1 mouse cellular context compared by ENCODE assay signal in the genomic region with DNA sequence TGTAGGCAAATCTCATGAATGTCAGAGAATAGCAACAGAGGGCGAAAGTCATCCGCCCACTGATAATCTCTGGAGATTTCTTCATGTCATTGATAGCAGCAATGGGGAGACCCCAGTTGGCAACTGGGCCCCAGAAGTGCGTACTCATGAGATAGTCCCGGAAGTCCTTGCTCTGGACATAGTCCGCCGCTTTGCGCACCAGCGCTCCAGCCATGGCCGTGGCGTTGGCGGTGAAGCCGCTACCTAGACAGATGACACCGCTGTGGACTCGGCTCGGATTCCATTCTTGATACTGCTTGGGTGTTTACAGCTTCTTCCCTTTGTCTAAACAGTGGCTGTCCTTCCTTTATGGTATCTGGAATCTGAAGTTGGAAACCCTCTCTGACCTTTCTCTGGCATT. TPM values are rescaled to one million over a fixed set of nuclear protein-coding genes. Genes with fewer than 3 reads are reported as not detected.
"Had no signal": no experiment of that assay in that cellular context is flagged by ENCODE, and none has a peak within 500 bp of the region (broad histone marks: within the 10 kb centered on the region; RNA-seq: fewer than 3 reads in every experiment).

No protein-coding gene starts in this region.

RNA-seq across cellular contexts. Expression of a gene that starts 17.9 kb away (rescaled TPM):
- total RNA-seq: gastrocnemius, postnatal 25 days had no signal
